Mouse (Mus musculus): ENCODE data around the gene Mgst2. TPM values are rescaled to one million over a fixed set of nuclear protein-coding genes. Genes with fewer than 3 reads are reported as not detected.

Mgst2 gene
- polyA plus RNA-seq, 1 experiment from 2014 or later = 33.3 TPM

- Histone ChIP-seq H3K27me3 (replicated peaks) (no peaks in the 10 kb centered on the region), H3K4me2 (replicated peaks) (0 out of 2 replicates have a peak overlapping the region, but pooled peaks have one; percentile 9), H3K36me3 (no peaks in the 10 kb centered on the region), H3K4me3 (replicated peaks) (no peak overlapping the region), H3K9ac (no peak overlapping the region), H3K27ac (peak overlapping the region; percentile 30), H3K4me1 (replicated peaks) (peaks cover 24% of the 10 kb centered on the region), H3K9me3 (no peaks in the 10 kb centered on the region)
- ATAC-seq = peak; percentile 44; the same call in 1 of the 2 replicates
- WGBS = 14% methylated on average over 8 of the region's 8 CpGs
These were observed 67.8 kb downstream of the Mgst2 start for GRCm38 (mm10) chr3:51727968-51728367.

GRCm38 (mm10) chr3:51728456-51728855 is 68.3 kb downstream of the Mgst2 start:
- ATAC-seq = peak; percentile 78
- H3K27ac ChIP-seq = peak overlapping the region; percentile 30; the same call in 1 of the 2 replicates
- H3K9ac ChIP-seq = no peak overlapping the region
- H3K4me3 ChIP-seq (replicated peaks) = no peak overlapping the region
- no peaks in the 10 kb centered on the region for H3K9me3 ChIP-seq
- 0 out of 2 replicates have a peak overlapping the region, but pooled peaks have one; percentile 9 for H3K4me2 ChIP-seq (replicated peaks)
- 42% methylated on average over 12 of the region's 12 CpGs for WGBS
- H3K4me1 ChIP-seq (replicated peaks) = peaks cover 24% of the 10 kb centered on the region
- H3K36me3 ChIP-seq = no peaks in the 10 kb centered on the region
- H3K27me3 ChIP-seq (replicated peaks) = no peaks in the 10 kb centered on the region

GRCm38 (mm10) chr3:51729109-51729918 is 69.2 kb downstream of the Mgst2 start:
- no peak overlapping the region for H3K9ac ChIP-seq
- no peaks in the 10 kb centered on the region for H3K27me3 ChIP-seq (replicated peaks)
- 0 out of 2 replicates have a peak overlapping the region, but pooled peaks have one; percentile 13 for H3K27ac ChIP-seq
- H3K4me1 ChIP-seq (replicated peaks) = peaks cover 27% of the 10 kb centered on the region
- H3K9me3 ChIP-seq = no peaks in the 10 kb centered on the region
- no peak overlapping the region for H3K4me3 ChIP-seq (replicated peaks)
- no peak overlapping the region for H3K4me2 ChIP-seq (replicated peaks)
- 75% methylated on average over 14 of the region's 14 CpGs for WGBS
- no peak for ATAC-seq
- H3K36me3 ChIP-seq = no peaks in the 10 kb centered on the region

- no peak for ATAC-seq
- Histone ChIP-seq H3K9me3 (no peaks in the 10 kb centered on the region), H3K27ac (no peak overlapping the region), H3K36me3 (no peaks in the 10 kb centered on the region), H3K4me3 (replicated peaks) (no peak overlapping the region), H3K9ac (no peak overlapping the region), H3K4me2 (replicated peaks) (no peak overlapping the region), H3K27me3 (replicated peaks) (no peaks in the 10 kb centered on the region), H3K4me1 (replicated peaks) (peaks cover 23% of the 10 kb centered on the region)
- whole genome bisulfite sequencing = 86% methylated on average over 7 of the region's 7 CpGs
These were observed 70.5 kb downstream of the Mgst2 start for GRCm38 (mm10) chr3:51730662-51731061.

GRCm38 (mm10) chr3:51731949-51732636 is 71.9 kb downstream of the Mgst2 start:
- peaks cover 21% of the 10 kb centered on the region for H3K4me1 ChIP-seq (replicated peaks)
- H3K4me2 ChIP-seq (replicated peaks) = no peak overlapping the region
- 88% methylated on average over 16 of the region's 16 CpGs for WGBS
- H3K36me3 ChIP-seq = no peaks in the 10 kb centered on the region
- no peak overlapping the region for H3K9ac ChIP-seq
- no peak overlapping the region for H3K4me3 ChIP-seq (replicated peaks)
- no peaks in the 10 kb centered on the region for H3K9me3 ChIP-seq
- ATAC-seq = no peak
- H3K27ac ChIP-seq = no peak overlapping the region
- no peaks in the 10 kb centered on the region for H3K27me3 ChIP-seq (replicated peaks)

Other genes starting within 250 kb of the Mgst2 start
- 45.7 and 51.6 TPM in 2 replicates for gene Naa15, start 245.2 kb upstream of the Mgst2 start, polyA plus RNA-seq (2015; fragmentation: Nextera tagmentation; extraction: Ambion mirVana)
- gene Rab33b, start 176.4 kb upstream of the Mgst2 start, polyA plus RNA-seq (2015; fragmentation: Nextera tagmentation; extraction: Ambion mirVana) = 22.0 and 23.4 TPM in 2 replicates
- gene Setd7, start 99.5 kb upstream of the Mgst2 start, polyA plus RNA-seq (2015; fragmentation: Nextera tagmentation; extraction: Ambion mirVana) = 2.4 and 2.9 TPM in 2 replicates

All from intestine, embryonic 15.5 days (tissue).